Mouse (Mus musculus): ENCODE measurements around the gene Fnip1. TPM values are rescaled to one million over a fixed set of nuclear protein-coding genes. Genes with fewer than 3 reads are reported as not detected.

Fnip1 gene
- polyA plus RNA-seq, 1 experiment from 2014 or later = 13.4 TPM

- Histone ChIP-seq H3K36me3 (ENCODE audit: control insufficient read depth, insufficient read depth, low read length) (no peaks in the 10 kb centered on the region), H3K9me3 (replicated peaks; ENCODE audit: control insufficient read depth, low read length) (no peaks in the 10 kb centered on the region), H3K4me2 (ENCODE audit: low read depth, low read length) (no peak overlapping the region), H3K27me3 (ENCODE audit: control insufficient read depth, insufficient read depth, low read length) (no peaks in the 10 kb centered on the region), H3K4me3 (replicated peaks; ENCODE audit: low read length) (no peak overlapping the region), H3K27ac (ENCODE audit: low read length) (no peak overlapping the region), H3K4me1 (ENCODE audit: control insufficient read depth, insufficient read depth, low read length) (0 out of 2 replicates have a peak, but pooled peaks cover 3% of the 10 kb centered on the region), H3K9ac (ENCODE audit: low read length) (no peak overlapping the region)
- no peak for ATAC-seq (ENCODE audit: insufficient read depth, low FRiP score)
Measured at GRCm38 (mm10) chr11:54542414-54542813, 104.4 kb downstream of the Fnip1 start.

GRCm38 (mm10) chr11:54554970-54555369 lies 117.0 kb downstream of the Fnip1 start:
- Histone ChIP-seq H3K4me3 (replicated peaks; ENCODE audit: low read length) (no peak overlapping the region), H3K4me2 (ENCODE audit: low read depth, low read length) (no peak overlapping the region), H3K9me3 (replicated peaks; ENCODE audit: control insufficient read depth, low read length) (no peaks in the 10 kb centered on the region), H3K27ac (ENCODE audit: low read length) (no peak overlapping the region), H3K36me3 (ENCODE audit: control insufficient read depth, insufficient read depth, low read length) (no peaks in the 10 kb centered on the region), H3K4me1 (ENCODE audit: control insufficient read depth, insufficient read depth, low read length) (no peaks in the 10 kb centered on the region), H3K27me3 (ENCODE audit: control insufficient read depth, insufficient read depth, low read length) (no peaks in the 10 kb centered on the region), H3K9ac (ENCODE audit: low read length) (no peak overlapping the region)
- no peak for ATAC-seq (ENCODE audit: insufficient read depth, low FRiP score)
- WGBS = 86% methylated on average over 2 of the region's 2 CpGs

- no peak for ATAC-seq (ENCODE audit: insufficient read depth, low FRiP score)
- no peaks in the 10 kb centered on the region for H3K9me3 ChIP-seq (replicated peaks; ENCODE audit: control insufficient read depth, low read length)
- no peak overlapping the region for H3K4me2 ChIP-seq (ENCODE audit: low read depth, low read length)
- 87% methylated on average over 5 of the region's 5 CpGs for WGBS
- H3K36me3 ChIP-seq (ENCODE audit: control insufficient read depth, insufficient read depth, low read length) = no peaks in the 10 kb centered on the region
- no peaks in the 10 kb centered on the region for H3K4me1 ChIP-seq (ENCODE audit: control insufficient read depth, insufficient read depth, low read length)
- H3K27ac ChIP-seq (ENCODE audit: low read length) = no peak overlapping the region
- no peak overlapping the region for H3K9ac ChIP-seq (ENCODE audit: low read length)
- no peaks in the 10 kb centered on the region for H3K27me3 ChIP-seq (ENCODE audit: control insufficient read depth, insufficient read depth, low read length)
- no peak overlapping the region for H3K4me3 ChIP-seq (replicated peaks; ENCODE audit: low read length)
Measured at GRCm38 (mm10) chr11:54562761-54563160, 124.8 kb downstream of the Fnip1 start.

Other genes with a start within 250 kb of the Fnip1 start
- not detected in 2 replicates for gene Csf2, start 188.5 kb upstream of the Fnip1 start, polyA plus RNA-seq (2015; fragmentation: Nextera tagmentation; extraction: Ambion mirVana)
- gene Il3, start 170.9 kb upstream of the Fnip1 start, polyA plus RNA-seq (2015; fragmentation: Nextera tagmentation; extraction: Ambion mirVana) = not detected in 2 replicates
- 1.5 and 2.5 TPM in 2 replicates for gene Acsl6, start 134.4 kb upstream of the Fnip1 start, polyA plus RNA-seq (2015; fragmentation: Nextera tagmentation; extraction: Ambion mirVana)
- not detected in 2 replicates for gene Meikin, start 67.5 kb upstream of the Fnip1 start, polyA plus RNA-seq (2015; fragmentation: Nextera tagmentation; extraction: Ambion mirVana)
- 31.2 and 32.1 TPM in 2 replicates for gene Rapgef6, start 84.6 kb downstream of the Fnip1 start, polyA plus RNA-seq (2015; fragmentation: Nextera tagmentation; extraction: Ambion mirVana)